8 mouse cellular contexts compared by ENCODE assay signal in genomic region chr13:37963354-37964007, GRCm38 (mm10). TPM values are rescaled to one million over a fixed set of nuclear protein-coding genes. Genes with fewer than 3 reads are reported as not detected.
DNase-seq lines count a peak whose midpoint lies in the region; ATAC-seq and TF ChIP-seq lines count a peak whose summit lies in the region.

No protein-coding gene starts in this region.

- H3K4me2 ChIP-seq in heart, embryonic 14.5 days (ENCODE audit: low read length), result peak overlapping the region; percentile 70
- H3K4me2 ChIP-seq in kidney, postnatal 0 days (ENCODE audit: low read length), result peak overlapping the region; percentile 48
- H3K4me2 ChIP-seq in liver, embryonic 12.5 days, result peak overlapping the region; percentile 83
- H3K4me2 ChIP-seq in myocyte (ENCODE audit: low read depth), result peak overlapping the region; percentile 80

- no peak overlapping the region for H3K27ac ChIP-seq in brown adipose tissue, adult 24 weeks (replicated peaks; ENCODE audit: low read depth, low read length)
- no peak overlapping the region for H3K27ac ChIP-seq in heart, embryonic 14.5 days (replicated peaks in 1 of 2; ENCODE audit: control insufficient read depth in 1 of 2, insufficient read depth in 1 of 2, low read depth in 2 of 2, low read length in 2 of 2)
- no peak overlapping the region for H3K27ac ChIP-seq in kidney, postnatal 0 days
- H3K27ac ChIP-seq in liver, embryonic 12.5 days, result peak overlapping the region; percentile 86

- peak; percentile 90 for TF ChIP-seq CTCF in kidney, postnatal 0 days (IDR thresholded peaks at IDR 0.05; ENCODE audit: low read depth)

- H3K27me3 ChIP-seq in heart, embryonic 14.5 days (ENCODE audit: control insufficient read depth, insufficient read depth, low read length), result no peaks in the 10 kb centered on the region
- H3K27me3 ChIP-seq in kidney, postnatal 0 days (ENCODE audit: insufficient read depth, low read length), result no peaks in the 10 kb centered on the region
- no peaks in the 10 kb centered on the region for H3K27me3 ChIP-seq in liver, embryonic 12.5 days (replicated peaks)
- no peaks in the 10 kb centered on the region for H3K27me3 ChIP-seq in myocyte (ENCODE audit: control insufficient read depth, insufficient read depth, insufficient read length)
- no peaks in the 10 kb centered on the region for H3K27me3 ChIP-seq in splenic B cell, adult 2 months (ENCODE audit: control insufficient read depth, insufficient read depth, low read length, poor library complexity, severe bottlenecking)

- 1% methylated on average over 11 of the region's 12 CpGs for WGBS in heart, embryonic 14.5 days
- WGBS in kidney, postnatal 0 days, result 1% methylated on average over 12 of the region's 12 CpGs
- WGBS in liver, embryonic 12.5 days (ENCODE audit: insufficient replicate concordance), result 2% methylated on average over 12 of the region's 12 CpGs

- no peak for TF ChIP-seq POLR2A in myocyte (IDR thresholded peaks at IDR 0.05; ENCODE audit: insufficient read length, low read depth)

- peak; percentile 76 for ATAC-seq in erythroid progenitor cell, adult 5-6 weeks (replicated peaks; ENCODE audit: low FRiP score, poor library complexity, severe bottlenecking)
- no peak for ATAC-seq in heart, embryonic 14.5 days (ENCODE audit: insufficient number of reproducible peaks, insufficient read depth, low FRiP score, low read depth)
- 0 out of 2 replicates have a peak, but pooled peaks have one; percentile 6 for ATAC-seq in kidney, postnatal 0 days (replicated peaks; ENCODE audit: low FRiP score, low read depth)
- no peak for ATAC-seq in liver, embryonic 12.5 days

- H3K4me1 ChIP-seq in brown adipose tissue, adult 24 weeks (ENCODE audit: control insufficient read depth, insufficient read depth, insufficient read length, low read length), result no peaks in the 10 kb centered on the region
- H3K4me1 ChIP-seq in heart, embryonic 14.5 days (ENCODE audit: control insufficient read depth in 2 of 2, insufficient read depth in 2 of 2, low read length in 2 of 2), result peaks cover 24 to 27% of the 10 kb centered on the region in 2 experiments
- peaks cover 35% of the 10 kb centered on the region for H3K4me1 ChIP-seq in kidney, postnatal 0 days (replicated peaks; ENCODE audit: insufficient read depth, low read length)
- peaks cover 79% of the 10 kb centered on the region for H3K4me1 ChIP-seq in liver, embryonic 12.5 days

- no peaks in the 10 kb centered on the region for H3K9me3 ChIP-seq in heart, embryonic 14.5 days (ENCODE audit: control insufficient read depth, low read length)
- no peaks in the 10 kb centered on the region for H3K9me3 ChIP-seq in kidney, postnatal 0 days (replicated peaks; ENCODE audit: low read length)
- no peaks in the 10 kb centered on the region for H3K9me3 ChIP-seq in liver, embryonic 12.5 days (replicated peaks)

- peak; percentile 55 to 68 for DNase-seq in CD8-positive naive resting alpha-beta T cell, adult 2 months (ENCODE audit: low read depth in 2 of 2, low spot score in 2 of 2)
- peak; percentile 95 for DNase-seq in kidney, postnatal 0 days (ENCODE audit: low spot score)
- peak; percentile 83 for DNase-seq in splenic B cell, adult 2 months (ENCODE audit: low read depth, low spot score)

- no peak overlapping the region for H3ac ChIP-seq in myocyte (ENCODE audit: control insufficient read depth, insufficient read length)

- peak overlapping the region; percentile 63 for H3K4me3 ChIP-seq in brown adipose tissue, adult 24 weeks (ENCODE audit: insufficient read depth, low read depth, low read length)
- H3K4me3 ChIP-seq in heart, embryonic 14.5 days (ENCODE audit: control insufficient read depth in 1 of 2, insufficient read depth in 1 of 2, low read depth in 1 of 2, low read length in 2 of 2), result peak overlapping the region; percentile 42 to 47
- H3K4me3 ChIP-seq in kidney, postnatal 0 days (replicated peaks; ENCODE audit: low read depth, low read length), result peak overlapping the region; percentile 13
- peak overlapping the region; percentile 58 for H3K4me3 ChIP-seq in liver, embryonic 12.5 days
- H3K4me3 ChIP-seq in myocyte, result peak overlapping the region; percentile 23

- H3K36me3 ChIP-seq in heart, embryonic 14.5 days (ENCODE audit: control insufficient read depth, insufficient read depth, low read length), result no peaks in the 10 kb centered on the region
- H3K36me3 ChIP-seq in kidney, postnatal 0 days (ENCODE audit: insufficient read depth, low read length), result no peaks in the 10 kb centered on the region
- no peaks in the 10 kb centered on the region for H3K36me3 ChIP-seq in liver, embryonic 12.5 days
- H3K36me3 ChIP-seq in myocyte (ENCODE audit: control insufficient read depth, insufficient read depth), result no peaks in the 10 kb centered on the region
- no peaks in the 10 kb centered on the region for H3K36me3 ChIP-seq in splenic B cell, adult 2 months (ENCODE audit: control insufficient read depth, insufficient read depth, low read length, poor library complexity, severe bottlenecking)

- H3K9ac ChIP-seq in heart, embryonic 14.5 days (ENCODE audit: low read length), result peak overlapping the region; percentile 66
- 0 out of 2 replicates have a peak overlapping the region, but pooled peaks have one; percentile 15 for H3K9ac ChIP-seq in kidney, postnatal 0 days (ENCODE audit: low read depth, low read length)
- H3K9ac ChIP-seq in liver, embryonic 12.5 days, result peak overlapping the region; percentile 71

- H3K79me2 ChIP-seq in myocyte (ENCODE audit: control insufficient read depth, insufficient read depth), result no peaks in the 10 kb centered on the region

TF ChIP-seq in myocyte, 11 proteins besides CTCF, POLR2A, EP300 and RAD21:
- TF ChIP-seq POLR2AphosphoS2 (IDR thresholded peaks at IDR 0.05; ENCODE audit: insufficient read length, low read depth) (no peak), REST (IDR thresholded peaks at IDR 0.05; ENCODE audit: insufficient read depth, insufficient read length) (no peak), MAX (IDR thresholded peaks at IDR 0.05; ENCODE audit: low read depth) (no peak), TCF12 (IDR thresholded peaks at IDR 0.05; ENCODE audit: insufficient read depth, poor library complexity, severe bottlenecking) (no peak), TCF3 (IDR thresholded peaks at IDR 0.05; ENCODE audit: insufficient read length, low read depth) (no peak), CEBPB (IDR thresholded peaks at IDR 0.05; ENCODE audit: insufficient read depth, poor library complexity, severe bottlenecking) (no peak), MYOG (IDR thresholded peaks at IDR 0.05; ENCODE audit: control insufficient read depth in 1 of 3, insufficient read depth in 1 of 3, insufficient read length in 2 of 3, low read depth in 2 of 3) (no peak), USF1 (IDR thresholded peaks at IDR 0.05; ENCODE audit: low read depth) (no peak), SRF (IDR thresholded peaks at IDR 0.05; ENCODE audit: control insufficient read depth, insufficient read length, low read depth) (no peak), E2F4 (IDR thresholded peaks at IDR 0.05; ENCODE audit: insufficient read depth) (no peak), MYOD1 (IDR thresholded peaks at IDR 0.05; ENCODE audit: control insufficient read depth in 1 of 3, insufficient read length in 2 of 3, low read depth in 2 of 3) (no peak)
TF ChIP-seq in myocyte: peak in this region for 0.

RNA-seq across cellular contexts. Expression of gene Ssr1, which starts 30.5 kb away (rescaled TPM):
- polyA plus RNA-seq in brown adipose tissue, adult 24 weeks (2012; ENCODE audit: insufficient read depth, insufficient read length, missing spikeins), result 32.8 and 33.3 TPM in 2 replicates
- total RNA-seq in erythroid progenitor cell, adult 5-6 weeks (2015; ENCODE audit: low replicate concordance), result 76.0 and 76.3 TPM in 2 replicates
- 66.6 and 69.7 TPM in 2 replicates for total RNA-seq in erythroid progenitor cell, adult 5-6 weeks (2017; ENCODE audit: low replicate concordance)
- 82.9 and 90.1 TPM in 2 replicates for polyA plus RNA-seq in heart, embryonic 14.5 days (2014; fragmentation: Nextera tagmentation; extraction: Ambion mirVana)
- 116 and 128 TPM in 2 replicates for polyA plus RNA-seq in kidney, postnatal 0 days (2015; fragmentation: Nextera tagmentation; extraction: Ambion mirVana)
- 103 and 107 TPM in 2 replicates for polyA plus RNA-seq in liver, embryonic 12.5 days (2016; fragmentation: Nextera tagmentation; extraction: Ambion mirVana)
- polyA plus RNA-seq in myocyte (2012; fragmentation: generic; extraction: Trizol), result 44.7 TPM

Comparison
In these comparisons a context has a peak if more than half of its experiments do, and no peak if none do; other contexts are left out.
1. H3K4me3 ChIP-seq: peak in every context shown above with its lines; median percentile 63 in brown adipose tissue, adult 24 weeks; 58 in liver, embryonic 12.5 days; 44 in heart, embryonic 14.5 days; 23 in myocyte; 13 in kidney, postnatal 0 days.
2. ATAC-seq: peak in erythroid progenitor cell, adult 5-6 weeks (single experiment) and kidney, postnatal 0 days (single experiment); none in heart, embryonic 14.5 days (single experiment) and liver, embryonic 12.5 days (single experiment).
3. H3K9ac ChIP-seq: peak in every context shown above with its lines; median percentile 71 in liver, embryonic 12.5 days; 66 in heart, embryonic 14.5 days; 15 in kidney, postnatal 0 days.
4. Peak in every context shown above with its lines, with median percentiles within 50 percentile points of each other: DNase-seq and H3K4me2 ChIP-seq.